Mouse (Mus musculus) induced T-regulatory cell, adult 2 months (primary cell): ENCODE results near the gene Ptprg.
"Not testable (repeated sequence)": the region's sequence is repeated elsewhere in the genome, so short reads cannot be mapped to it uniquely, and the experiment has no call there.

Source experiments
- DNase-seq: peaks from one replicate; pipeline ENCODE4 v3.0.0-alpha.2; 2012; ENCODE audit warnings: low read depth

The Ptprg gene

DNA sequence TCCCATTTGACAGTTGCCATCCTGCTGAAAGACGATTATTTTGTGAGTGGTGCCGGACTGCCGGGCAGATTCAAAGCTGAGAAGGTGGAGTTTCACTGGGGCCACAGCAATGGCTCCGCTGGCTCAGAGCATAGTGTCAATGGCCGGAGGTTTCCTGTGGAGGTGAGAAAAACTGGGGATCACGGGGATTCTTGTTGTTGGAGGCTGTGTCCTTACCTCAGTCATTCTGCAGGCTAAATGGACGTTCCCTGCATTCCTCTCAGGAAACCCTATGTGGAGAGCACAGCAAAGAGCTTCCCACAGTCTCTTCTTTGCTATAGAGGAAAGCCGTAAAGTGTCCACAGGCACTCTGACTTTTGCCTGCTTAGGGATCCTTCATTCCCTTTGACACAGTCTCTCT is 409.2 kb downstream of the Ptprg start:
- no peak for DNase-seq

DNA sequence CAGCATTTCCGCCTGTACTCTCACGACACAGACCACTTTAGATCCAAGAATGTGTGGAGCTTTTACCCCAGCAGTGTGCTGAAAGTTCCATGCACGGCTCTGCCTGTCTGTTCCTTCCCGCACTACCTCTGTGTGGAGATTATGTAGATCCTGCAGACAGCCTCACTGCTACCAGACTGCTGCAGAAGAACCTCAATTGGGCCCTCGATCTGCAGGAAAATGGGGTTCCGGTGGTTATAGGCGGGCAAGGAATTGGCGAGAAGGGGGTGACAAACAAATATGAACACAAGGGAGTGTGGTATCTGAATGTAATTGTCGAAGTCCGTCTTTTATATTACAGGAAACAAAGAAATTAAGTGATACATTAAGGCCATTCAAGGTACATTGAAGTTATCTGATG is 410.5 kb downstream of the Ptprg start:
- no peak for DNase-seq

GRCm38 (mm10) chr14:11964326-11964725 is 411.0 kb downstream of the Ptprg start:
- DNase-seq: not testable (repeated sequence)

- no peak for DNase-seq
These were observed 412.5 kb downstream of the Ptprg start for GRCm38 (mm10) chr14:11965878-11966277.

- no peak for DNase-seq
These were observed 428.4 kb downstream of the Ptprg start for GRCm38 (mm10) chr14:11981764-11982163.

GRCm38 (mm10) chr14:11983031-11983430 is 429.7 kb downstream of the Ptprg start:
- no peak for DNase-seq

DNA sequence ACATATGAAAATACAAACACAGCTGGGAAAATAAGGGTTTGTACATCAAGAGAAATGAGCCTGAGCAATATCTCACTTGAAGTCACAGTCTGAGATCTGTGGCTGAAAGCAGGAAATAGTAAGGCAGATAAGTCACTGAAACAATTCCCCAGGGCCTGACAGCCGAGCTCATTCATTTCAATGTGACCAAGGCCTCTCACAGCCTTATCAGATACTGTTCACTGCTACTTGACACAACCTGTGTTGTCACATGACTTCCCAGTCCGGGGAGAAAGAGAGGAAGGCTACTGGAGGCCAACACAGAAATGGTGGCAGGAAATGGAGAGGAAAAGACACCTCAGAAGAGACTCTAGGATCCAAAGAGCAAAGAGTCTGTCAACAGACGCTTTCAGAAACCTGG is 430.8 kb downstream of the Ptprg start:
- DNase-seq: no peak

DNA sequence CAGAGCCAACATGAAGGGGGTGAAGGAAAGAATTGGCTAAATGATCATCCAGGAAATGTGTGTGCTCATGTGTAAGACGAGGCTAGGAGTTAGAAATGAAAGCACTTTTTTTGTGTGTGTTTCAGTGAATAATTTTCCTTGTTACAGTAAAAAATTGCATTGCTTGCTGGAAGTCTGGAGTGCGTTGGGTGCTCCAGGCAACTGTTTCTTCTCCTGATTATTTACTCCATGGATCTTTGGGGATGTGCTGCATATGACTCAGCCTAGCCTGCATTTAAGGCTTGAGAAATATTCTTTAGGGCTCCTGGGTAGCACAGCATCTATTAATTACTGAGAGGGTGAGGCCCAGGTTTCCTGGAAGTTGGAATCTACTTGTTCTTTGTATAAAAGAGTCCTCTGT is 435.6 kb downstream of the Ptprg start:
- no peak for DNase-seq

GRCm38 (mm10) chr14:11991151-11991550 is 437.8 kb downstream of the Ptprg start:
- DNase-seq: no peak

DNA sequence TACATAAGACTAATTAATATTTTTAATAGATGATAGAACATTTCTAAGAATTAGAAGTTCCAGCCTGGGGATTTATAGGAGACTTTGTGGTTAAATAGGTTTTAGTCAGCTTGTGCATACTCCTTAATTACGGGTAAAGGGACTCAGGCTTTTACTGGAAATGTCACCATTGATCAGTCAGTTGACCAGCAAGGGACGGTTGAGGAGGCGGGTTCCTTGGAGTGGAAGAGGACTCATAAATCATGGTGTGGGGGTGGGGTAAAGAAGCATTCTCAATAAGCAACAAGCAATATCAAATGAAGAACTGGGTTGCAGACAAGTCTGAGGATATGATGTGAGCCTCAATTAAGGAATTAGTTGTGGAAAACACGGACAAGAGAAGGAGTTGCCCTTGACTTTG is 438.8 kb downstream of the Ptprg start:
- DNase-seq: no peak

DNA sequence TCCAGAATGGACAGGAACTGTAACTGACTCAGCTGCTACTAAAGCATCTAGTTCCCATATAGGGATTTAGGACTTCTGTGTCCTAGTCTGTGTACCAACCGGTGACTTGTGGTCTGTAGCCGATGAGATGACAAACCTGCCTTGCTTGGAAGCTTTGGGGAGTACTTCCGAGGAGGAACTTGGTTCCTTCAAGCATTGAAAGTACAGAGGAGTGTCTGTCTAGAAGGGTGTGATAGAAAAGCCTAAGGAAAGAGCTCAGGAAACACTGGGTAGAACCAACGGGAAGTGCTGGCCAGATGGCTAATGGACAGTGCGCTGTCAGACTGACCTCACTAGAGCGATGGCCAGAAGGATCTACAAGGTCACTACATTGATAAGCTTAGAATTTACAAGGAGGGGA is 439.2 kb downstream of the Ptprg start:
- DNase-seq: no peak

- DNase-seq: no peak
These were observed 444.2 kb downstream of the Ptprg start for GRCm38 (mm10) chr14:11997555-11997954.

DNA sequence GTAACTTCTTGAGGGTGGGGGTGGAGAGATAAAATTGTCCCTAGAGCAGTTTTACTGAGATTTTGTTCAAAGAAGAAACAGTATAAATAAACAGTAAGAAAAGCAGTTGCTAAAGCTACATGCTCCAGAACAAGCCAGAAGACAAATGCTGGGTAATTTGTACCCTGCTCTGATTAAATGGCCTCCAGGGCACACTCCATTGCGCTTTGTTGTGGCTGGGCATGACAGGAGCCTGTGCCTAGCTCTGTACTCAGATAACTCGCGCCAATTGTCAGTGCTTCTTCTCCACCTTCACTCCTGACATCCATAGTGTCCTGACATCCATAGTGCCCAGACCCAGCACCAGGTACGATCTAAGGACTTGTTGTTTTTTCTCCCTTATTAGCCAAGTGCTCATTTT is 445.1 kb downstream of the Ptprg start:
- DNase-seq: no peak

GRCm38 (mm10) chr14:12004061-12004460 is 450.7 kb downstream of the Ptprg start:
- no peak for DNase-seq

GRCm38 (mm10) chr14:12011766-12012165 is 458.4 kb downstream of the Ptprg start:
- DNase-seq: no peak

DNA sequence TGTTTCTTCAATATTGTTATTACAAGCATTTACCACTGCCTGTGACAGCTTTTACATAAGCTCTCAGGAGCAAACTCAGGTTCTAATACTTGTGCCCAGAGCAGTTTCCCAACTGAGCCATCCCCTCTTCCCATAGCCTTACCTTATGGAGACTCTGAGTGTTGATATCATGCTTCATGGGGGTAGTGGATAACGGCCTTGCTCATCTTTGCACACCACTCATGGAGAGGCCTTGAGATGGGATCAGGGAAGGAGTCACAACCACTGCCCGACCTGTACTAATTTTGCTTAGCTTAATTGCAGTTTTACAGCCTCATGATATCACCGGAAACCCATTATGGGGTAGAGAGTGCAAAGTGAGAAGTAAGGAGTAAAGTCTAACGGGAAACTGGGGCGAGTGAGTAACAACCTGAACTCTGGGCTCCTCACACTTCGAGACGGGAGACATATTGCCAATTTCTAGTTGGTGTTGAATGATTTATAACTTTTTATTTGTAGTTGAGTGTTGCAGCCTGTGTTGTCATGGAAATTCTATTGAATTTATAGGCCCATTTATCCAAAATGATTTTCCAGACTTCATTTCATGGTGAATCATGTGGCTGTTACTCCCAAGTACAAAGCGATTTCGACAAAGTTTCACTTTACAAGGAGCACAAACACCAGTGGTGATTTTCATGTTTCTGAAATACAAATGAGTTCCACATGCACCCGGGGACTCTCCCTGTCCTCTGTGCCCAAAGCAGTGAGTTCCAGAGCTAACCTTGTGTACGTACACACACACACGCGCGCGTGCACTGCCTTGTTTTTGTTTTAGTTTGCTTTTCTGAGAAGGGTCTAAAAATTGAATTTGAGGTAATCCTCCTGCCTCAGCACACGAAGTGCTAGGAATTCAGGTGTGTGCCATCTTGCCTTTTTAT is 472.7 kb downstream of the Ptprg start:
- DNase-seq: no peak

DNA sequence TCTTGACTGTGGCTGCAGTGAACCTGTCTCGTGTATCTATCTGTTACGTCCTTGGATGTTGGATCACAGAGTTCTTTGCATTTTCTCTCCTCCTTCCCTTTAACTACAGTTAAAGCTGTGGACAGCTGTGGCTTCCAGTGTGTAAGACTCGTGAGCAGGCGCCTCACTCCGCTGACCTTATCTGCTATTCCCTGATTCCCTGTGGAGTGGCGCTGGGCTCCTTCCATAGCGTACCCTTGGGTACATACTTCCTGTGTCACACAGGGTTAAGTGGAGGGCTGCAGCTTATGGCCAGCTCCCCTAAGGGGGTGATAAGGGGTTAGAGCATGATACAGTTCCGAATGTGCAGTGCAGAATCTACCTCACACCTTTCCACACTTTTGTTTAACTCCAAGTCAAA is 473.9 kb downstream of the Ptprg start:
- DNase-seq: no peak

DNA sequence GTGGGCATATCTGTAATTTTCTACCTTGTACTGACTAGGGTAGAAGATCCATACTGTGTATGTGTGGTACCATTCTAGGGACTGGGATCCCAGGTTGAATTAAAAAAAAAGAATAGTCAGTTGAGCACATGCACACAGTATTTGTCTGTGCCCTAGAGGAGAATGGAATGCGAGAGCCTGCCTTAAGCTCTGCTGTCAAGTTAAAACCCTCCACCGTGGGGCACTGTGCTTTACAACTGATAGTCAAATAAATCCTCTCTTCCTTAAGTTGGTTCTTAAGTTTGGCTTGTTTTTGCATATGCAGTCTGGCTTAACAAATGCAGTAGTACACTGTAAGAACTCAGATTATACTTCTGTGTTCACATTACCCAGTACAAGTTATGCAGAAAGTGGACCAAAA is 476.6 kb downstream of the Ptprg start:
- no peak for DNase-seq

DNA sequence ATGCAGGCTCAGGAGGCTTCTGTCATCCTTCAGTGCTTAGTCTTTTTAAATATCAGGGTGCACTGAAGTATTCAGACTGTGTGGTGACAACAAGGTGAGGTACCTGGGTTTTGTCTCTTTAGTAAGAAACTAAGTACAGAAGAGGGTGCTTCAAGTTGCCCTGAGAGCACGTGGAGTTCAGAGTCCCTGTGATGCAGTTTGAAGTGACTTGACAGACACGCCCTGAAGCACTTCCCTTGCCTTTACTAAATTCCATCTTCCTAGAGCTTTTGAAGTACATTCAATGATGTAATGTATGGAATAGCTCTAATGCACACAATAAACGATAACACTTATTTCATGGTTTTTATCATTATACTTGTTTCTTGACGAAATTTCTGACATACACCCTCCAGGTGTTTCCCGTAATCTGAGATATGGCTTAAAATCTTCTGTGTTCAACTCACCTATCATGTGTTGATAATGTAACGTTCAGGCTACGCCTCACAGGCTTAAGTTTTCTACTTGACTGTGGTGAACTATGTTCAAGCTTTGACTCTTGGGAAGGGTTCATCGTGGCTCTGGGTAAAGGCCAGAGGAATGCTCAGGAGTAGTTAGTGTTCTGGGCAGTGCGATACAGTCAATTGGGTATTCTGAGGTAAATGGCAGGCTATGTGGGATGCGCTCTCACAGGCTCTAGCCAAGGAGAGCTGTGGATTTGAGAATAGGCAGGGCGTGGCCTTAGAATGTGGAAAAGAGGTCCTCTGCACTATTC is 483.4 kb downstream of the Ptprg start:
- no peak for DNase-seq

DNA sequence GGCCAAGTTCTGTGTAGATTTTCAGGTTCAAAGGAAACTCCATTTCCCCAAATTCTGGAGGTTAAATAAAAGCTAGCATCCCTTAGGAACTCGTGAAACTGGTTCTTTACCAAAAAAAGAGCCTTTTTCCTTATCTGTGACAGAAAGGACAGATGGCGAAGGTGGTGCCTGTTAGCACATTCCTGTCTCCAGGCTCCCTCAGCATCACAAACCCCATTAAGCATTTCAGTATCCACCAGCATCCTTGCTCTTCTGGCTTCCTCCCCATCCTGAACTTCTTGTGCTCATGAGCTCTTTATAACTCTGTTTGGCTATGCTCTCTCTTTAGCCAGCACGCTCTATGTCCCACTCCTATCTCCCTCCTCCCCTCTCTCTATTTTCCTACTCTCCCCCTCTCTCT is 486.4 kb downstream of the Ptprg start:
- no peak for DNase-seq

DNA sequence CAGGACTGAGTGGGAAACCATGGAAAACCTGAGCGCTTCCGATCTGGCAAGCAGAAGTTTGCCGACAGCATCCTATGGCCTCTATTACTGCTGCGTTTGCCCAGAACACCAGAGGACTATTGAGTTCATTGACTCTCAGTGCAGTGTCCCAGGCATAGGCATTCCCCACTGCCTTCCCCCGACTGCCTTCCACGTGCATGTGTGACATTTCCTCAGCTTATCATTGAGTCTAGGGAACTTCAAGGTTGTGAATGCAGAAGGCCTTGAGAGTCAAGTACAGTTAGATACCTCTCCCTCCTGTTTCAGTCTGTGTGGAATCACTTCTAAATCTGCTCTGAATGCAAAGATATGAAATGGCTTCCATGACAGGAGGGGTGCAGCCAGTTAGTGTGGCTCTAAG is 488.2 kb downstream of the Ptprg start:
- no peak for DNase-seq

GRCm38 (mm10) chr14:12046226-12046882 is 493.0 kb downstream of the Ptprg start:
- no peak for DNase-seq

GRCm38 (mm10) chr14:12047637-12048036 is 494.3 kb downstream of the Ptprg start:
- DNase-seq: no peak
